Mouse (Mus musculus) stomach, embryonic 16.5 days (tissue): ENCODE data around the gene Jazf1. TPM values are rescaled to one million over a fixed set of nuclear protein-coding genes. Genes with fewer than 3 reads are reported as not detected.

ENCODE experiments used
- ATAC-seq: fragments of 200-750 bp; cut with Nextera tagmentation; 2 replicates; pipeline ENCODE4 v1.8.0; 2017; ENCODE audit warnings: moderate number of reproducible peaks, moderate TSS enrichment; ENCODE audit not compliant: insufficient read depth, low FRiP score
- H3K27ac ChIP-seq: fragments of 300-500 bp; sonication (generic); 2 replicates; pipeline ENCODE4 v1.5.1; 2014; ENCODE audit warnings: low read length
- H3K27me3 ChIP-seq: fragments of 300-500 bp; sonication (generic); 2 replicates; pipeline ENCODE4 v1.6.1; 2014; ENCODE audit warnings: low read length, control low read depth, mixed read lengths; ENCODE audit not compliant: control insufficient read depth, insufficient read depth
- H3K36me3 ChIP-seq: fragments of 300-500 bp; sonication (generic); 2 replicates; pipeline ENCODE4 v1.6.1; 2014; ENCODE audit warnings: low read length; ENCODE audit not compliant: control insufficient read depth, insufficient read depth
- H3K4me1 ChIP-seq: fragments of 300-500 bp; sonication (generic); 2 replicates; pipeline ENCODE4 v1.6.1; 2014; ENCODE audit warnings: low read length, control low read depth, mixed read lengths; ENCODE audit not compliant: control insufficient read depth, insufficient read depth
- H3K4me2 ChIP-seq: fragments of 300-500 bp; sonication (generic); 2 replicates; pipeline ENCODE4 v1.6.1; 2014; ENCODE audit warnings: low read depth, low read length, mixed read lengths
- H3K4me3 ChIP-seq: fragments of 300-500 bp; sonication (generic); replicated peaks from 2 replicates; pipeline ENCODE4 v1.5.1; 2014; ENCODE audit warnings: mild to moderate bottlenecking, low read length
- H3K9ac ChIP-seq: fragments of 300-500 bp; sonication (generic); 2 replicates; pipeline ENCODE4 v1.6.1; 2014; ENCODE audit warnings: low read length
- H3K9me3 ChIP-seq: fragments of 300-500 bp; sonication (generic); replicated peaks from 2 replicates; pipeline ENCODE4 v1.6.1; 2016; ENCODE audit warnings: low read length, control low read depth; ENCODE audit not compliant: control insufficient read depth
- WGBS: fragments of 180-500 bp; shearing (Covaris S2); extraction: QIAGEN DNeasy Blood & Tissue Kit; methylation state at CpG from one replicate; pipeline ENCODE4 v1.1.7; 2014; 5-methylcytosine and 5-hydroxymethylcytosine counted together
- polyA plus RNA-seq: library from polyadenylated mRNA; unstranded; fragments of >200 nt; fragmentation: Nextera tagmentation; extraction: Ambion mirVana; gene quantifications from 2 replicates; pipeline ENCODE4 v1.2.1, GENCODE M21; 2015

Gene Jazf1
- polyA plus RNA-seq, 1 experiment from 2014 or later: 8.3 TPM

GRCm38 (mm10) chr6:52893811-52894500 is 174.5 kb downstream of the Jazf1 start:
- Histone ChIP-seq H3K9ac (no peak overlapping the region), H3K4me3 (no peak overlapping the region), H3K4me1 (no peaks in the 10 kb centered on the region), H3K9me3 (no peaks in the 10 kb centered on the region), H3K4me2 (peak overlapping the region; percentile 3; the same call in 1 of the 2 replicates), H3K36me3 (no peaks in the 10 kb centered on the region), H3K27me3 (no peaks in the 10 kb centered on the region), H3K27ac (no peak overlapping the region)
- 58% methylated on average over 9 of the region's 9 CpGs for WGBS
- no peak for ATAC-seq

- Histone ChIP-seq H3K27me3 (no peaks in the 10 kb centered on the region), H3K9me3 (no peaks in the 10 kb centered on the region), H3K9ac (no peak overlapping the region), H3K4me2 (no peak overlapping the region), H3K36me3 (no peaks in the 10 kb centered on the region), H3K4me3 (no peak overlapping the region), H3K27ac (no peak overlapping the region), H3K4me1 (no peaks in the 10 kb centered on the region)
- ATAC-seq: no peak
- 69% methylated on average over 3 of the region's 3 CpGs for WGBS
Observed at GRCm38 (mm10) chr6:52892978-52893377, 175.5 kb downstream of the Jazf1 start.

GRCm38 (mm10) chr6:52887541-52888203 is 180.8 kb downstream of the Jazf1 start:
- ATAC-seq: no peak
- Histone ChIP-seq H3K4me3 (no peak overlapping the region), H3K9me3 (no peaks in the 10 kb centered on the region), H3K4me2 (no peak overlapping the region), H3K36me3 (no peaks in the 10 kb centered on the region), H3K9ac (no peak overlapping the region), H3K4me1 (0 out of 2 replicates have a peak, but pooled peaks cover 3% of the 10 kb centered on the region), H3K27ac (no peak overlapping the region), H3K27me3 (no peaks in the 10 kb centered on the region)
- 63% methylated on average over 4 of the region's 4 CpGs for WGBS

GRCm38 (mm10) chr6:52883773-52884172 is 184.7 kb downstream of the Jazf1 start:
- H3K9me3 ChIP-seq: no peaks in the 10 kb centered on the region
- no peaks in the 10 kb centered on the region for H3K36me3 ChIP-seq
- no peak overlapping the region for H3K27ac ChIP-seq
- H3K9ac ChIP-seq: no peak overlapping the region
- H3K4me1 ChIP-seq: 0 out of 2 replicates have a peak, but pooled peaks cover 3% of the 10 kb centered on the region
- no peaks in the 10 kb centered on the region for H3K27me3 ChIP-seq
- H3K4me3 ChIP-seq: no peak overlapping the region
- 58% methylated on average over 2 of the region's 2 CpGs for WGBS
- H3K4me2 ChIP-seq: no peak overlapping the region
- no peak for ATAC-seq

- no peak overlapping the region for H3K4me3 ChIP-seq
- no peak overlapping the region for H3K4me2 ChIP-seq
- H3K27me3 ChIP-seq: no peaks in the 10 kb centered on the region
- H3K4me1 ChIP-seq: no peaks in the 10 kb centered on the region
- 22% methylated on average over 4 of the region's 4 CpGs for WGBS
- no peak for ATAC-seq
- H3K9ac ChIP-seq: no peak overlapping the region
- no peaks in the 10 kb centered on the region for H3K9me3 ChIP-seq
- H3K27ac ChIP-seq: no peak overlapping the region
- H3K36me3 ChIP-seq: no peaks in the 10 kb centered on the region
Observed at GRCm38 (mm10) chr6:52877176-52877575, 191.3 kb downstream of the Jazf1 start.

- WGBS: 34% methylated on average over 2 of the region's 2 CpGs
Observed at GRCm38 (mm10) chr6:52871306-52871705, 197.1 kb downstream of the Jazf1 start.

GRCm38 (mm10) chr6:52869252-52869651 is 199.2 kb downstream of the Jazf1 start:
- no peaks in the 10 kb centered on the region for H3K27me3 ChIP-seq
- H3K4me2 ChIP-seq: no peak overlapping the region
- H3K9ac ChIP-seq: no peak overlapping the region
- H3K27ac ChIP-seq: no peak overlapping the region
- no peaks in the 10 kb centered on the region for H3K36me3 ChIP-seq
- H3K4me1 ChIP-seq: no peaks in the 10 kb centered on the region; the same call in 1 of the 2 replicates
- H3K9me3 ChIP-seq: no peaks in the 10 kb centered on the region
- whole genome bisulfite sequencing: 76% methylated on average over 2 of the region's 2 CpGs
- no peak overlapping the region for H3K4me3 ChIP-seq
- ATAC-seq: no peak

More at GRCm38 (mm10) chr6:52871306-52871705, 197.1 kb downstream of the Jazf1 start:
- no peak overlapping the region for H3K4me2 ChIP-seq
- no peak overlapping the region for H3K4me3 ChIP-seq
- H3K9me3 ChIP-seq: no peaks in the 10 kb centered on the region
- no peak for ATAC-seq
- H3K9ac ChIP-seq: no peak overlapping the region
- H3K27me3 ChIP-seq: no peaks in the 10 kb centered on the region
- H3K4me1 ChIP-seq: no peaks in the 10 kb centered on the region
- H3K36me3 ChIP-seq: no peaks in the 10 kb centered on the region
- H3K27ac ChIP-seq: no peak overlapping the region

GRCm38 (mm10) chr6:52868352-52868751 is 200.1 kb downstream of the Jazf1 start:
- Histone ChIP-seq H3K4me1 (peaks cover 3% of the 10 kb centered on the region; the same call in 1 of the 2 replicates), H3K36me3 (no peaks in the 10 kb centered on the region), H3K9me3 (no peaks in the 10 kb centered on the region), H3K9ac (no peak overlapping the region), H3K27ac (no peak overlapping the region), H3K27me3 (no peaks in the 10 kb centered on the region), H3K4me2 (no peak overlapping the region), H3K4me3 (no peak overlapping the region)
- whole genome bisulfite sequencing: 71% methylated on average over 2 of the region's 2 CpGs
- no peak for ATAC-seq

- H3K9me3 ChIP-seq: no peaks in the 10 kb centered on the region
- H3K4me1 ChIP-seq: peaks cover 17% of the 10 kb centered on the region
- no peak overlapping the region for H3K9ac ChIP-seq
- no peak overlapping the region for H3K4me2 ChIP-seq
- H3K27ac ChIP-seq: peak overlapping the region; percentile 79
- H3K4me3 ChIP-seq: no peak overlapping the region
- WGBS: 33% methylated on average over 7 of the region's 7 CpGs
- no peaks in the 10 kb centered on the region for H3K27me3 ChIP-seq
- no peaks in the 10 kb centered on the region for H3K36me3 ChIP-seq
- peak; percentile 77 for ATAC-seq
Observed at GRCm38 (mm10) chr6:52861928-52862327, 206.5 kb downstream of the Jazf1 start.
